In genomic region chr8:54393466-54394197, GRCm38 (mm10) we compare ENCODE assay signal across 15 mouse cellular contexts.
DNase-seq lines count a peak whose midpoint lies in the region; ATAC-seq lines count a peak whose summit lies in the region.
"Had no signal": no experiment of that assay in that cellular context is flagged by ENCODE, and none has a peak within 500 bp of the region (broad histone marks: within the 10 kb centered on the region; RNA-seq: fewer than 3 reads in every experiment).

No protein-coding gene starts in this region.

- no peak overlapping the region for H3K4me2 ChIP-seq in heart, embryonic 12.5 days
- H3K4me2 ChIP-seq in kidney, embryonic 15.5 days = no peak overlapping the region
- H3K4me2 ChIP-seq: hindbrain, embryonic 14.5 days; stomach, embryonic 15.5 days had no signal

- no peaks in the 10 kb centered on the region for H3K27me3 ChIP-seq in heart, embryonic 10.5 days (ENCODE audit: insufficient read depth, poor library complexity, severe bottlenecking)
- no peaks in the 10 kb centered on the region for H3K27me3 ChIP-seq in heart, embryonic 12.5 days (replicated peaks)
- H3K27me3 ChIP-seq in kidney, embryonic 15.5 days = no peaks in the 10 kb centered on the region
- H3K27me3 ChIP-seq: stomach, embryonic 15.5 days had no signal

- H3K4me3 ChIP-seq in heart, embryonic 10.5 days = no peak overlapping the region
- H3K4me3 ChIP-seq in heart, embryonic 12.5 days = no peak overlapping the region
- H3K4me3 ChIP-seq in kidney, embryonic 15.5 days (replicated peaks) = no peak overlapping the region
- H3K4me3 ChIP-seq: forebrain, embryonic 10.5 days; stomach, embryonic 15.5 days had no signal

- no peak overlapping the region for H3K27ac ChIP-seq in heart, embryonic 10.5 days
- H3K27ac ChIP-seq in heart, embryonic 12.5 days (ENCODE audit: poor library complexity, severe bottlenecking) = no peak overlapping the region
- no peak overlapping the region for H3K27ac ChIP-seq in kidney, embryonic 15.5 days
- H3K27ac ChIP-seq: forebrain, embryonic 10.5 days; hindbrain, embryonic 14.5 days; stomach, embryonic 15.5 days had no signal

- 52% methylated on average over 12 of the region's 12 CpGs for WGBS in heart, embryonic 10.5 days
- 34% methylated on average over 12 of the region's 12 CpGs for WGBS in heart, embryonic 12.5 days
- 32% methylated on average over 12 of the region's 12 CpGs for WGBS in kidney, embryonic 15.5 days

- no peaks in the 10 kb centered on the region for H3K36me3 ChIP-seq in heart, embryonic 10.5 days
- H3K36me3 ChIP-seq in heart, embryonic 12.5 days = no peaks in the 10 kb centered on the region
- no peaks in the 10 kb centered on the region for H3K36me3 ChIP-seq in kidney, embryonic 15.5 days
- H3K36me3 ChIP-seq: forebrain, embryonic 10.5 days; G1E; stomach, embryonic 15.5 days had no signal

- H3K4me1 ChIP-seq in heart, embryonic 10.5 days = peaks cover 3% of the 10 kb centered on the region; the same call in 1 of the 2 replicates
- H3K4me1 ChIP-seq in heart, embryonic 12.5 days (replicated peaks) = peaks cover 10% of the 10 kb centered on the region
- H3K4me1 ChIP-seq in kidney, embryonic 15.5 days = no peaks in the 10 kb centered on the region
- H3K4me1 ChIP-seq: forebrain, embryonic 10.5 days; stomach, embryonic 15.5 days had no signal

- peak; percentile 55; the same call in 1 of the 2 replicates for ATAC-seq in heart, embryonic 12.5 days (ENCODE audit: insufficient number of reproducible peaks, low FRiP score)
- peak; percentile 71 for ATAC-seq in kidney, embryonic 15.5 days (replicated peaks; ENCODE audit: low FRiP score)
- ATAC-seq in granulocyte monocyte progenitor cell, adult 5-6 weeks (replicated peaks; ENCODE audit: poor library complexity, severe bottlenecking) = no peak

- DNase-seq in heart, adult 18-20 months = peak; percentile 39 to 76
- DNase-seq in heart, embryonic 10.5 days (ENCODE audit: low spot score) = no peak
- peak; percentile 59 for DNase-seq in lung, postnatal 10 days
- DNase-seq in cerebellum, adult 11 months = no peak
- DNase-seq in spleen, adult 12 weeks (ENCODE audit: low spot score) = no peak
- DNase-seq: cerebellum, adult 9-10 months; midbrain, embryonic 14.5 days; thymus, postnatal 36 days had no signal

- no peak overlapping the region for H3K9ac ChIP-seq in heart, embryonic 12.5 days
- no peak overlapping the region for H3K9ac ChIP-seq in kidney, embryonic 15.5 days
- H3K9ac ChIP-seq: hindbrain, embryonic 14.5 days; stomach, embryonic 15.5 days had no signal

- no peaks in the 10 kb centered on the region for H3K9me3 ChIP-seq in heart, embryonic 10.5 days
- H3K9me3 ChIP-seq in heart, embryonic 12.5 days (replicated peaks) = no peaks in the 10 kb centered on the region
- H3K9me3 ChIP-seq in kidney, embryonic 15.5 days (replicated peaks) = no peaks in the 10 kb centered on the region
- H3K9me3 ChIP-seq: forebrain, embryonic 10.5 days; G1E; stomach, embryonic 15.5 days had no signal

Comparison
In these comparisons a context has a peak if more than half of its experiments do, and no peak if none do; other contexts are left out.
1. DNase-seq: peak in heart, adult 18-20 months (2 of 2) and lung, postnatal 10 days (single experiment); none in heart, embryonic 10.5 days (single experiment), cerebellum, adult 11 months (single experiment) and spleen, adult 12 weeks (single experiment).